Mouse (Mus musculus) small intestine, adult 2 months (tissue): ENCODE measurements around the gene Ugt1a9.

Experiments used
- CTCF ChIP-seq: fragments of 200-500 bp; IDR thresholded peaks from 2 replicates; pipeline ENCODE4 v1.5.1; 2012; ENCODE audit warnings: low read depth, mild to moderate bottlenecking, control low read depth, inconsistent platforms, low read length, moderate library complexity, mixed read lengths; ENCODE audit not compliant: insufficient replicate concordance, insufficient read length; ENCODE audit errors: extremely low read depth
- POLR2A ChIP-seq: fragments of 200-500 bp; IDR thresholded peaks from 2 replicates; pipeline ENCODE4 v1.6.1; 2012; ENCODE audit warnings: low read depth, mild to moderate bottlenecking, control low read depth, inconsistent platforms, low read length, moderate library complexity

DNA sequence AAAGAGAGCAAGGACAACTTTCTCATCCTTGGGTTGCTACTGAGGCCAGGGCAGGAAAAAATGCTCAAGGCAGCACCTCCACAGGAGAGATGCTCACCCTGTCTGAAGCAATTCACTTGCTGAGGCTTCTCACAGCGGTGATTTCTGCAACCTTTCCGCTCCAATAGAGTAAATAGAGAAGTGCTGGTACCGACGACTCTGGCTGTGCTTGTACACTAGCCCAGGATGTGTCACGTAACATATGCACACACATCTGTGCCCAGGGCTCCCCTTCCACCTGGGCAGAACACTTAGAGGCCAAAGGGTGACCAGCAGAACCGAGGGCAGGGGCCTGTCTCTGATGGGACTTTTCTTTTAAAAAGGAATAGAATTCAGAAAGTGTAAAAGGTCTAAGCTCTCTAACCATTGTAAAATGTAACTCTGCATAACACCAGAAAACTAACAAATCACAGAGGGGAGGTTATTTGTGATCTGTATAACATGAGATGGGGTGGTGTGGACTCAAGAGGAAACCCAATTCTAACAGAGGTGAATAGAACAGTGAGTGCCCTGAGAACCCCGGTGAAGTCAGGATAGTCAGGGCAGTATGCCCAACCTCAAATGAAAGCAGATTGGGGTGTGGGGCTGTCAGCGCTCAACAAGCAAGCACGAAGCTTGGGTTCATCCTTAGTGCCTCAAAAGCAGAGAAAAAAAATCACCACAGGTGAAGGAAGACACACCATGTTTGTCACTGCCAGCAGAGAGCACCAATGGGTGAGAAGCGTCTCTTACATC lies 190.2 kb downstream of the Ugt1a9 start:
- TF ChIP-seq POLR2A (no peak), CTCF (no peak)
